Mouse (Mus musculus) adrenal gland, postnatal 25 days (tissue): ENCODE data around the gene Npr3. TPM values are rescaled to one million over a fixed set of nuclear protein-coding genes. Genes with fewer than 3 reads are reported as not detected.

Experiments used
- DNase-seq: peaks from one replicate; pipeline ENCODE4 v3.0.0; 2021; ENCODE audit warnings: mixed read lengths
- long read RNA-seq: library from polyadenylated mRNA; stranded (forward); transcript quantifications from one replicate; pipeline ENCODE4 v2.0.0, GENCODE M21; 2021
- total RNA-seq: library from RNA; stranded (reverse); gene quantifications from 2 replicates; pipeline ENCODE4 v1.2.3, GENCODE M21; 2021

Npr3 gene
- 11.2 and 13.5 TPM in 2 replicates for total RNA-seq
- long read RNA-seq, partial matches to known transcripts, result 1 of 6 reads
- long read RNA-seq, other reads (novel, unspliced or antisense), result 4 of 6 reads

GRCm38 (mm10) chr15:11906571-11907531 is at the start of gene Npr3:
Npr3 (minus strand) TSS chr15:11907287.
- peak; percentile 34 for DNase-seq

- DNase-seq, result no peak
These were observed 49.0 kb upstream of the Npr3 start for GRCm38 (mm10) chr15:11956129-11956528.

DNA sequence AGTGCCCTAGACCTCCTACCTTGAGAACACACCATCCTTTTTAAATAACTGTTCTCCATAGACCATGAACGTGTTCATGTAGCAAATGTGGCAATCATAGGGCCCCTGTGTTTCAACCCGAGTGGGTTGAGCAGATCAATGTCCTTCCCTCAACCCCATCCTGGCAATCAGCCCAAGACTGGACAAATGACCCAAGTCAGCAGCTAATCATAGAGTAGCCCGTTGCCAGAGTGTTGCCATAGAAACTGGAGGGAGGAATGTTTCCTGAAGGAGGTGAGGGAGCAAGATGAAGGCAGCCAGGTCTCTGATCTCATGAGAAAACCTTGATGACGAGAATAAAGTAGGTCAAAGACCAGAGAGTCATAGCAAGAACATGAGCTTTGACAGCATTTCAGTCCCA is 47.1 kb upstream of the Npr3 start:
- DNase-seq, result peak; percentile 16

DNA sequence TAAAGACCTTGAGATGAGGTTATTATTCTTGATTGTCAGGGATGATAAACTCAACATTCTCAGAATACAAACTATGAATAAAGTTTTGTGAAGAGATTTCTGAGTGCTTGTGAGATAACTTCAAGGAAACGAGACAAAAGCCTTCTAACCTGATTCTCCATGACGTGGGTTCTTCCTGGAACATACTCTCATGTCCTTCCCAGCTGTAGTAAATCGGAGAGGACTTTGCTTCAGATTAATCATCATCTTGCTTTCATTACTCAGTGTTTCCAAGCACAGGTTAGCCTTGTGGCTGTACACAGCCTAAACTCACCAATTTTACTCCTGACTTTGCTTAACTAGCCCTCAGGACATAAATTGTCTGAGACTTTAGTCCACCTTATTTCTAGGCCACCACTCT is 45.1 kb upstream of the Npr3 start:
- no peak for DNase-seq

GRCm38 (mm10) chr15:11951181-11951580 is 44.1 kb upstream of the Npr3 start:
- no peak for DNase-seq

GRCm38 (mm10) chr15:11950144-11950543 is 43.1 kb upstream of the Npr3 start:
- no peak for DNase-seq

DNA sequence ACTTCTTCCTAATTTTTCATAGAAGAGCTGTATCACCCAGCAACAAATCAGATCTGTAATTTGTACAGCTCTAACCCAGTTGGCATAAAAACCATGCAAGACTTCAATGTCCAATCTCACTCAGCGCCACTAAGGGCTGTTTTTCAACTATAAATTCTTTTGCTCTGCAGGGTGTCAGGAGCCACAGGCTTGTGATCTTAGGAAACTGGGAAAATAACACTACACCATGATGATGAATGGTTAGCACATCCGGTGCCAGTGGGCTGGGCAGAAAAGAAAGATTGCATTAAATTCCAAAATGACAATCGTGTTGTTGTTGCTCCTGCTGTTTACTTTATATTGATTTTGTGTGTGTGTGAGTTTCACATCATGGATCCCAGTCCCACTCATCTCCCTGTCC is 42.4 kb upstream of the Npr3 start:
- DNase-seq, result no peak

- no peak for DNase-seq
These were observed 33.8 kb upstream of the Npr3 start for GRCm38 (mm10) chr15:11940855-11941254.

- DNase-seq, result no peak
These were observed 20.7 kb upstream of the Npr3 start for GRCm38 (mm10) chr15:11927742-11928141.

- no peak for DNase-seq
These were observed 7.0 kb upstream of the Npr3 start for GRCm38 (mm10) chr15:11914101-11914500.

- DNase-seq, result no peak
These were observed 2.8 kb upstream of the Npr3 start for GRCm38 (mm10) chr15:11909875-11910274.

- no peak for DNase-seq
These were observed 1.1 kb upstream of the Npr3 start for GRCm38 (mm10) chr15:11908166-11908565.

GRCm38 (mm10) chr15:11906021-11906570 is 991 bp downstream of the Npr3 start:
- DNase-seq, result peak; percentile 43

- DNase-seq, result peak; percentile 47
These were observed 2.0 kb downstream of the Npr3 start for GRCm38 (mm10) chr15:11904848-11905672.

- peak; percentile 52 for DNase-seq
These were observed 2.8 kb downstream of the Npr3 start for GRCm38 (mm10) chr15:11904043-11904847.

GRCm38 (mm10) chr15:11903196-11904042 is 3.7 kb downstream of the Npr3 start:
- peak; percentile 32 for DNase-seq

GRCm38 (mm10) chr15:11897617-11898016 is 9.5 kb downstream of the Npr3 start:
- DNase-seq, result no peak

- no peak for DNase-seq
These were observed 9.9 kb downstream of the Npr3 start for GRCm38 (mm10) chr15:11897162-11897561.

GRCm38 (mm10) chr15:11893969-11894368 is 13.1 kb downstream of the Npr3 start:
- DNase-seq, result no peak

- DNase-seq, result no peak
These were observed 15.7 kb downstream of the Npr3 start for GRCm38 (mm10) chr15:11891395-11891794.
